ENCODE assay signal across 28 mouse cellular contexts in genomic region chr7:45315182-45315701, GRCm38 (mm10). TPM values are rescaled to one million over a fixed set of nuclear protein-coding genes. Genes with fewer than 3 reads are reported as not detected.
DNase-seq lines count a peak whose midpoint lies in the region; ATAC-seq and TF ChIP-seq lines count a peak whose summit lies in the region.
"Had no signal": no experiment of that assay in that cellular context is flagged by ENCODE, and none has a peak within 500 bp of the region (broad histone marks: within the 10 kb centered on the region; RNA-seq: fewer than 3 reads in every experiment).

No protein-coding gene starts in this region.

- H3K9me3 ChIP-seq in midbrain, embryonic 11.5 days (ENCODE audit: control insufficient read depth, low read length), result no peaks in the 10 kb centered on the region
- H3K9me3 ChIP-seq: embryonic facial prominence, embryonic 10.5 days; limb, embryonic 10.5 days had no signal

- peak overlapping the region; percentile 86 for H3K27ac ChIP-seq in layer of hippocampus, adult 2 months
- no peak overlapping the region; the same call in 1 of the 2 replicates for H3K27ac ChIP-seq in kidney, adult 2 months (ENCODE audit: insufficient read depth, low read depth, low read length)
- no peak overlapping the region for H3K27ac ChIP-seq in midbrain, embryonic 11.5 days (ENCODE audit: low read depth, low read length)
- H3K27ac ChIP-seq: embryonic facial prominence, embryonic 10.5 days; heart, adult 2 months; limb, embryonic 10.5 days had no signal

- no peak for ATAC-seq in midbrain, embryonic 11.5 days (ENCODE audit: low FRiP score)
- ATAC-seq: hindbrain, embryonic 16.5 days; intestine, embryonic 16.5 days had no signal

- H3K9ac ChIP-seq in midbrain, embryonic 11.5 days (ENCODE audit: low read length), result no peak overlapping the region

- no peak overlapping the region for H3K4me3 ChIP-seq in layer of hippocampus, adult 2 months
- no peak overlapping the region for H3K4me3 ChIP-seq in kidney, adult 2 months (ENCODE audit: insufficient read depth, low read depth, low read length)
- no peak overlapping the region for H3K4me3 ChIP-seq in midbrain, embryonic 11.5 days (ENCODE audit: low read depth, low read length)
- H3K4me3 ChIP-seq: embryonic facial prominence, embryonic 10.5 days; heart, adult 2 months; limb, embryonic 10.5 days had no signal

- no peak for DNase-seq in layer of hippocampus, adult 2 months (ENCODE audit: low spot score in 2 of 2)
- no peak for DNase-seq in layer of hippocampus, postnatal 10 days (ENCODE audit: low spot score in 2 of 2)
- peak; percentile 36 for DNase-seq in NIH3T3 (ENCODE audit: low read depth)
- peak; percentile 81 for DNase-seq in kidney, adult 2 months
- peak; percentile 69 for DNase-seq in kidney, postnatal 14 days
- DNase-seq in midbrain, embryonic 11.5 days (ENCODE audit: low spot score, missing footprints), result no peak
- no peak for DNase-seq in lung, postnatal 14 days
- DNase-seq: adrenal gland, postnatal 36 days; cerebellum, adult 18-20 months; cerebellum, postnatal 36 days; gastrocnemius, postnatal 25 days; heart, adult 2 months; layer of hippocampus, adult 9-11 months; lung, adult 18-20 months; lung, postnatal 4 days; thymus, postnatal 4 days had no signal

- H3K4me1 ChIP-seq in kidney, adult 2 months (ENCODE audit: control insufficient read depth, insufficient read depth, low read length), result peaks cover 8% of the 10 kb centered on the region; the same call in 1 of the 2 replicates
- H3K4me1 ChIP-seq in midbrain, embryonic 11.5 days (ENCODE audit: control insufficient read depth, insufficient read depth, low read length), result no peaks in the 10 kb centered on the region

- no peak for TF ChIP-seq POLR2A in kidney, adult 2 months (IDR thresholded peaks at IDR 0.05; ENCODE audit: low read depth, low read length)

- no peak for TF ChIP-seq CTCF in layer of hippocampus, adult 2 months (conservative IDR thresholded peaks at IDR 0.05)
- TF ChIP-seq CTCF in kidney, adult 2 months (conservative IDR thresholded peaks at IDR 0.05; ENCODE audit: insufficient read depth, insufficient read length, low read depth, low read length), result no peak

- H3K27me3 ChIP-seq in kidney, adult 2 months (replicated peaks; ENCODE audit: control insufficient read depth, insufficient read depth, low read length), result no peaks in the 10 kb centered on the region
- H3K27me3 ChIP-seq in midbrain, embryonic 11.5 days (ENCODE audit: control insufficient read depth, insufficient read depth, low read length), result no peaks in the 10 kb centered on the region
- H3K27me3 ChIP-seq: CH12.LX had no signal

- no peak overlapping the region for H3K4me2 ChIP-seq in midbrain, embryonic 11.5 days

- 51% methylated on average over 10 of the region's 10 CpGs for WGBS in kidney, adult 2 months
- 85% methylated on average over 10 of the region's 10 CpGs for WGBS in midbrain, embryonic 11.5 days

- H3K36me3 ChIP-seq in kidney, adult 2 months (ENCODE audit: control insufficient read depth, insufficient read depth, low read length), result no peaks in the 10 kb centered on the region
- no peaks in the 10 kb centered on the region for H3K36me3 ChIP-seq in midbrain, embryonic 11.5 days (ENCODE audit: control insufficient read depth, insufficient read depth, low read length)

RNA-seq across cellular contexts. Expression of gene Trpm4, which starts 18.3 kb away (rescaled TPM):
- total RNA-seq in layer of hippocampus, adult 2 months (2021), result 10 to 100 TPM; 12.8 to 16.5 TPM
- 10 to 100 TPM; 19.6 to 20.9 TPM for total RNA-seq in layer of hippocampus, postnatal 10 days (2021)
- 17.9 and 18.2 TPM in 2 replicates for polyA plus RNA-seq in kidney, adult 2 months (2012; rRNA removed)
- polyA plus RNA-seq in midbrain, embryonic 11.5 days (2014; fragmentation: Nextera tagmentation; extraction: Ambion mirVana), result 4.4 and 6.1 TPM in 2 replicates

RNA-seq across cellular contexts. Expression of gene Hrc, which starts 19.8 kb away (rescaled TPM):
- total RNA-seq in layer of hippocampus, adult 2 months (2021), result under 1 TPM; 0.22 to 0.33 TPM
- total RNA-seq in layer of hippocampus, postnatal 10 days (2021), result under 1 TPM; 0.85 to 0.96 TPM
- polyA plus RNA-seq in kidney, adult 2 months (2012; rRNA removed), result 0.14 and 3.2 TPM in 2 replicates
- 0.11 and 0.19 TPM in 2 replicates for polyA plus RNA-seq in midbrain, embryonic 11.5 days (2014; fragmentation: Nextera tagmentation; extraction: Ambion mirVana)
- total RNA-seq: hematopoietic stem cell, adult 5-6 weeks; MEL; neutrophil, adult 5-6 weeks had no signal
- polyA plus RNA-seq: forebrain, embryonic 11.5 days; liver, adult 2 months had no signal

RNA-seq across cellular contexts. Expression of gene Slc6a21, which starts 37.9 kb away (rescaled TPM):
- not detected for total RNA-seq in layer of hippocampus, adult 2 months (2021)
- not detected for total RNA-seq in layer of hippocampus, postnatal 10 days (2021)
- 0.14 and 0.19 TPM in 2 replicates for polyA plus RNA-seq in kidney, adult 2 months (2012; rRNA removed)
- not detected in 2 replicates for polyA plus RNA-seq in midbrain, embryonic 11.5 days (2014; fragmentation: Nextera tagmentation; extraction: Ambion mirVana)
- total RNA-seq: CH12.LX; gastrocnemius, postnatal 25 days; heart, adult 2 months; hematopoietic stem cell, adult 5-6 weeks; liver, adult 2 months; MEL; midbrain, postnatal 0 days; neutrophil, adult 5-6 weeks had no signal
- polyA plus RNA-seq: embryonic facial prominence, embryonic 10.5 days; forebrain, embryonic 11.5 days; heart, embryonic 16.5 days; hindbrain, embryonic 16.5 days; intestine, embryonic 16.5 days; limb, embryonic 10.5 days; midbrain, postnatal 0 days had no signal

RNA-seq across cellular contexts. Expression of gene Ppfia3, which starts 51.6 kb away (rescaled TPM):
- total RNA-seq in layer of hippocampus, adult 2 months (2021), result 100 to 1,000 TPM; 133 to 138 TPM
- total RNA-seq in layer of hippocampus, postnatal 10 days (2021), result 100 to 1,000 TPM; 124 to 128 TPM
- polyA plus RNA-seq in kidney, adult 2 months (2012; rRNA removed), result 0.50 and 0.64 TPM in 2 replicates
- polyA plus RNA-seq in midbrain, embryonic 11.5 days (2014; fragmentation: Nextera tagmentation; extraction: Ambion mirVana), result 7.7 and 8.1 TPM in 2 replicates
- total RNA-seq: hematopoietic stem cell, adult 5-6 weeks; liver, adult 2 months; neutrophil, adult 5-6 weeks had no signal
- polyA plus RNA-seq: liver, adult 2 months had no signal

RNA-seq across cellular contexts. Expression of gene Lin7b, which starts 55.1 kb away (rescaled TPM):
- total RNA-seq in layer of hippocampus, adult 2 months (2021), result 100 to 1,000 TPM; 138 to 146 TPM
- total RNA-seq in layer of hippocampus, postnatal 10 days (2021), result 100 to 1,000 TPM; 137 to 163 TPM
- polyA plus RNA-seq in kidney, adult 2 months (2012; rRNA removed), result 2.7 and 3.9 TPM in 2 replicates
- polyA plus RNA-seq in midbrain, embryonic 11.5 days (2014; fragmentation: Nextera tagmentation; extraction: Ambion mirVana), result 0.75 and 1.2 TPM in 2 replicates
- total RNA-seq: liver, adult 2 months had no signal
- polyA plus RNA-seq: liver, adult 2 months had no signal

Comparison
In these comparisons a context has a peak if more than half of its experiments do, and no peak if none do; other contexts are left out.
1. DNase-seq: peak in NIH3T3 (single experiment), kidney, adult 2 months (single experiment) and kidney, postnatal 14 days (single experiment); none in layer of hippocampus, adult 2 months (0 of 2), layer of hippocampus, postnatal 10 days (0 of 2), midbrain, embryonic 11.5 days (single experiment) and lung, postnatal 14 days (single experiment).